Mouse (Mus musculus) lung, postnatal 14 days (tissue): Measurements from ENCODE around the gene Plpp7.

Source experiments
- DNase-seq: peaks from one replicate; pipeline ENCODE4 v3.0.0; 2021

Plpp7 gene

GRCm38 (mm10) chr2:32095351-32096121, at the start of gene Plpp7:
Gene Plpp7 (plus strand): TSS chr2:32095528.
- DNase-seq = peak; percentile 45

- DNase-seq = no peak
These were observed 49.3 kb upstream of the Plpp7 start for GRCm38 (mm10) chr2:32046009-32046408.

- DNase-seq = no peak
These were observed 48.0 kb upstream of the Plpp7 start for GRCm38 (mm10) chr2:32047323-32047722.

- no peak for DNase-seq
These were observed 43.5 kb upstream of the Plpp7 start for GRCm38 (mm10) chr2:32051791-32052190.

- DNase-seq = no peak
These were observed 42.9 kb upstream of the Plpp7 start for GRCm38 (mm10) chr2:32052418-32052817.

- DNase-seq = no peak
These were observed 39.9 kb upstream of the Plpp7 start for GRCm38 (mm10) chr2:32055357-32055965.

- DNase-seq = no peak
These were observed 38.8 kb upstream of the Plpp7 start for GRCm38 (mm10) chr2:32056524-32056923.

- no peak for DNase-seq
These were observed 38.0 kb upstream of the Plpp7 start for GRCm38 (mm10) chr2:32057360-32057759.

- DNase-seq = no peak
These were observed 37.5 kb upstream of the Plpp7 start for GRCm38 (mm10) chr2:32057794-32058193.

GRCm38 (mm10) chr2:32058241-32058640, 37.1 kb upstream of the Plpp7 start:
- no peak for DNase-seq

- DNase-seq = no peak
These were observed 36.6 kb upstream of the Plpp7 start for GRCm38 (mm10) chr2:32058716-32059115.

GRCm38 (mm10) chr2:32059613-32060012, 35.7 kb upstream of the Plpp7 start:
- no peak for DNase-seq

- no peak for DNase-seq
These were observed 35.0 kb upstream of the Plpp7 start for GRCm38 (mm10) chr2:32060228-32060805.

GRCm38 (mm10) chr2:32061189-32061588, 34.1 kb upstream of the Plpp7 start:
- no peak for DNase-seq

GRCm38 (mm10) chr2:32061722-32062505, 33.4 kb upstream of the Plpp7 start:
- DNase-seq = no peak

- no peak for DNase-seq
These were observed 32.5 kb upstream of the Plpp7 start for GRCm38 (mm10) chr2:32062626-32063410.

- DNase-seq = no peak
These were observed 31.7 kb upstream of the Plpp7 start for GRCm38 (mm10) chr2:32063451-32064151.

GRCm38 (mm10) chr2:32064913-32065312, 30.4 kb upstream of the Plpp7 start:
- no peak for DNase-seq

- DNase-seq = no peak
These were observed 29.9 kb upstream of the Plpp7 start for GRCm38 (mm10) chr2:32065371-32065791.

GRCm38 (mm10) chr2:32066005-32066404, 29.3 kb upstream of the Plpp7 start:
- no peak for DNase-seq

- no peak for DNase-seq
These were observed 26.3 kb upstream of the Plpp7 start for GRCm38 (mm10) chr2:32068811-32069607.
